Mouse (Mus musculus): ENCODE data around the gene Capns2. TPM values are rescaled to one million over a fixed set of nuclear protein-coding genes. Genes with fewer than 3 reads are reported as not detected.
"Not testable (repeated sequence)": the region's sequence is repeated elsewhere in the genome, so short reads cannot be mapped to it uniquely, and the experiment has no call there.

Capns2 gene
- polyA plus RNA-seq, 1 experiment from 2014 or later, result not detected

DNA sequence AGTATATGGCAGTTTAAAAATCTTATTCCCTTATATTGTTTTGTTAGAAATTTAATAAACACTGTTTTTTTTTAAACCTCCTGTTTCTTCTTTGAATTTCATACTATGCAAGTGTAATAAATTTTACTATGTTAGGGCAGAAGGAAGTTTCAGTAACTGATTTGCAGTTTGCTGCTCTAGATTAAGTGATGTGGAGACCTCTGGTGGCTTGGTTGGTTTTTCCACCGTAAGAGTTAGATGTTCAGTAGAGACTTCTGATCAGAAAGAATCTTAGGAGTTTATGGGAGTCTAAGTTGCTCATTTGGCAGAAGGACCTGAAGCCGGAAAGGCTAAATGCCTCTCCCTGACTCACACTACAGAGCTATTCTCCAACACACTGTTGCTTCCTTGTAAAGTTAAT lies 17.4 kb upstream of the Capns2 start:
- Histone ChIP-seq H3K4me3 (no peak overlapping the region), H3K36me3 (no peaks in the 10 kb centered on the region), H3K4me1 (no peaks in the 10 kb centered on the region), H3K4me2 (no peak overlapping the region), H3K27me3 (replicated peaks) (no peaks in the 10 kb centered on the region), H3K9me3 (replicated peaks) (no peaks in the 10 kb centered on the region), H3K27ac (no peak overlapping the region), H3K9ac (no peak overlapping the region)
- no peak for ATAC-seq
- WGBS (ENCODE audit: insufficient replicate concordance), result 59% methylated on average over 2 of the region's 2 CpGs

DNA sequence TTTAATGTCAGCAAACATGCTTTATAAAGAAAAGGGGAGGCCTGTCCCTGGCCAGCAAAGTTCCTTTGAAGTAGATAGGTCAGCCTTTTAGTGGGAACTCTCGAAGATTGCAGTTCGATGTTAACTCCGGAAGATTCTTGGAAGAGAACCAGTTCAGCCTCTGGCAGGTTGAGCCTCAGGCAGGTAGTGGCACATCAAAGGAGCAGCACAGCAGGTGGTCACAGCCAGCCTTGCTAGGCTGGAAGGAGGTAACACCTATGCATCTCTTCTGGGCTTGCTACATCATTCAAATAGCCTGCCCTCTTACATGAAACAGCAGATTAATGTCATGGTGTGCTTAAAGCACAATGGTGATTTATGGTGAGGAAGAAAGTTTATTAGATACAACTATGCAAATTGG lies 9.0 kb upstream of the Capns2 start:
- H3K27ac ChIP-seq; ATAC-seq; H3K9me3 ChIP-seq (replicated peaks); H3K4me3 ChIP-seq; H3K4me1 ChIP-seq; H3K4me2 ChIP-seq; H3K27me3 ChIP-seq (replicated peaks); H3K9ac ChIP-seq; H3K36me3 ChIP-seq: not testable (repeated sequence)
- 66% methylated on average over 3 of the region's 3 CpGs for WGBS (ENCODE audit: insufficient replicate concordance)

- H3K27me3 ChIP-seq (replicated peaks), result no peaks in the 10 kb centered on the region
- H3K4me3 ChIP-seq, result no peak overlapping the region
- H3K9ac ChIP-seq, result no peak overlapping the region
- 52% methylated on average over 2 of the region's 2 CpGs for WGBS (ENCODE audit: insufficient replicate concordance)
- no peaks in the 10 kb centered on the region for H3K36me3 ChIP-seq
- ATAC-seq, result no peak
- no peaks in the 10 kb centered on the region for H3K9me3 ChIP-seq (replicated peaks)
- H3K4me1 ChIP-seq, result no peaks in the 10 kb centered on the region
- H3K27ac ChIP-seq, result no peak overlapping the region
- H3K4me2 ChIP-seq, result no peak overlapping the region
Observed at GRCm38 (mm10) chr8:92893870-92894269, 7.3 kb upstream of the Capns2 start.

GRCm38 (mm10) chr8:92895053-92895452 lies 6.2 kb upstream of the Capns2 start:
- ATAC-seq, result no peak
- Histone ChIP-seq H3K4me2 (no peak overlapping the region), H3K9ac (no peak overlapping the region), H3K4me1 (no peaks in the 10 kb centered on the region), H3K9me3 (replicated peaks) (no peaks in the 10 kb centered on the region), H3K27ac (no peak overlapping the region), H3K27me3 (replicated peaks) (no peaks in the 10 kb centered on the region), H3K36me3 (no peaks in the 10 kb centered on the region), H3K4me3 (no peak overlapping the region)
- 81% methylated on average over 7 of the region's 7 CpGs for WGBS (ENCODE audit: insufficient replicate concordance)

DNA sequence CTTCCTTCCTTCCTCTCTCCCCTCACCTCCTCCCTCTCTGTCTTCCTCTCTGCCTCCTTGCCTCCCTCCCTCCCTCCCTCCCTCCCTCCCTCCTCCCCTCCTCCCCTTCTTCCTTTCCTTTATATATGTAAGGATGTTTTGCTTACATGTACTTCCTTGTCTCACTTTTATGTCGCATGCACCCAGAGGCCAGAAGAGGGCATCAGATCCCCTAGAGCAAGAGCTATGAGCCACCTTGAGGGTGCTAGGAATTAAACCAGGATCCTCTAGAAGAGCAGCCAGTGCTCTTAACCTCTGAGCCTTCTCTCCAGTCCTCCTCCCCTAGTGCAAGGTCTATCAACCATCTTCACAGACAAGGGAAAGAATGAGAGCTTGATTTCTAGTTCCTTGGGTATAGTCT lies 5.2 kb upstream of the Capns2 start:
- Histone ChIP-seq H3K27ac (no peak overlapping the region), H3K4me3 (no peak overlapping the region), H3K4me1 (no peaks in the 10 kb centered on the region), H3K4me2 (no peak overlapping the region), H3K9ac (no peak overlapping the region), H3K9me3 (replicated peaks) (no peaks in the 10 kb centered on the region), H3K36me3 (no peaks in the 10 kb centered on the region), H3K27me3 (replicated peaks) (no peaks in the 10 kb centered on the region)
- WGBS (ENCODE audit: insufficient replicate concordance), result 53% methylated on average over 1 of the region's 1 CpGs
- ATAC-seq, result no peak

GRCm38 (mm10) chr8:92896611-92897010 lies 4.6 kb upstream of the Capns2 start:
- H3K9me3 ChIP-seq (replicated peaks), result no peaks in the 10 kb centered on the region

DNA sequence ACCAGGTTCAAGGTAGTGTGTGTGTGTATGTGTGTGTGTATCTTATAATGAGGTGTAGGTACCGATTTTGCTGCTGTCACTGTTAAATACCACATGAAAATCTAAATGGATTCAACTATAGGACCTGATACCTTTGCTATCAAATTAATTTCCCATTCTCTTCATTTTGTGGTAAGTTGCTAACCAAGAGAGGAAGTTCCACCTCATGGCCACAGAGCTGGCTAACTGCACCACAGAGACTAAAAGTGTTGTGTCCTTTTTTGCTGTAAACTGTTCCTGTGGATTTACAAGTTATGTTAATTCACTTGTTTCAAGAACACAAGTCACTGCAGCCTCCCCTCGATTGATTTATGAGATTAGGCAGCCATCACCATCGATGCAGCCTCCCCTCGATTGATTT lies 3.4 kb upstream of the Capns2 start:
- Histone ChIP-seq H3K4me3 (no peak overlapping the region), H3K27ac (no peak overlapping the region), H3K4me2 (no peak overlapping the region), H3K9me3 (replicated peaks) (no peaks in the 10 kb centered on the region), H3K4me1 (no peaks in the 10 kb centered on the region), H3K9ac (no peak overlapping the region), H3K27me3 (replicated peaks) (no peaks in the 10 kb centered on the region), H3K36me3 (no peaks in the 10 kb centered on the region)
- WGBS (ENCODE audit: insufficient replicate concordance), result 55% methylated on average over 4 of the region's 4 CpGs
- no peak for ATAC-seq

More at GRCm38 (mm10) chr8:92896611-92897010, 4.6 kb upstream of the Capns2 start:
- no peak overlapping the region for H3K4me3 ChIP-seq
- no peaks in the 10 kb centered on the region for H3K27me3 ChIP-seq (replicated peaks)
- H3K4me2 ChIP-seq, result no peak overlapping the region
- 65% methylated on average over 5 of the region's 5 CpGs for WGBS (ENCODE audit: insufficient replicate concordance)
- H3K27ac ChIP-seq, result no peak overlapping the region
- H3K36me3 ChIP-seq, result no peaks in the 10 kb centered on the region
- H3K4me1 ChIP-seq, result no peaks in the 10 kb centered on the region
- H3K9ac ChIP-seq, result no peak overlapping the region
- no peak for ATAC-seq

GRCm38 (mm10) chr8:92899590-92899989 lies 1.6 kb upstream of the Capns2 start:
- H3K4me2 ChIP-seq, result no peak overlapping the region
- H3K4me1 ChIP-seq, result no peaks in the 10 kb centered on the region
- no peak overlapping the region for H3K9ac ChIP-seq
- ATAC-seq, result no peak
- H3K27me3 ChIP-seq (replicated peaks), result no peaks in the 10 kb centered on the region
- H3K9me3 ChIP-seq (replicated peaks), result no peaks in the 10 kb centered on the region
- H3K36me3 ChIP-seq, result no peaks in the 10 kb centered on the region
- H3K4me3 ChIP-seq, result no peak overlapping the region
- WGBS (ENCODE audit: insufficient replicate concordance), result 72% methylated on average over 9 of the region's 9 CpGs
- no peak overlapping the region for H3K27ac ChIP-seq

DNA sequence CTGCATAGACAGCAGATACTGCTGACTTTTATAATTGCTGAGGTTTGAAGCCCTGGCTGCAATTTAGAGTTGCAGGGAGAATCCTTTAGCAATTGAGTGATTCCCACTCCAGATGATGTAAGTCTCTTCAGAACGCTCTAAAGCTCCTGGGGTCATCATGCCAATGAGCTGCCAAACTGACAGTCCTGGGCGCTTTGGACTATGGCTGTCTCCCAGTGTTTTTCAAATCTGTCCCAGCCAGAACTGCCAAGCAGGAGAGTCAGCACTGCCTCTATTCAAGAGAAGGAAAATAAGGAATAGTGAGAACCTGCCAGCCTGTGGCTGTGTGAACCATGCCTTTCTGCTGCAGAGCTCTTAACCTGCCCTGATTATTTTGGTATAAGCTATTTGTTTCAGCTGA lies 1.8 kb downstream of the Capns2 start:
- Histone ChIP-seq H3K9me3 (replicated peaks) (no peaks in the 10 kb centered on the region), H3K4me2 (no peak overlapping the region), H3K27ac (no peak overlapping the region), H3K36me3 (no peaks in the 10 kb centered on the region), H3K4me3 (no peak overlapping the region), H3K4me1 (no peaks in the 10 kb centered on the region), H3K27me3 (replicated peaks) (no peaks in the 10 kb centered on the region), H3K9ac (no peak overlapping the region)
- no peak for ATAC-seq
- 72% methylated on average over 2 of the region's 2 CpGs for WGBS (ENCODE audit: insufficient replicate concordance)

GRCm38 (mm10) chr8:92903488-92904135 lies 2.4 kb downstream of the Capns2 start:
- H3K9me3 ChIP-seq (replicated peaks), result no peaks in the 10 kb centered on the region
- H3K27ac ChIP-seq, result no peak overlapping the region
- H3K27me3 ChIP-seq (replicated peaks), result no peaks in the 10 kb centered on the region
- no peak overlapping the region for H3K4me3 ChIP-seq
- H3K36me3 ChIP-seq, result no peaks in the 10 kb centered on the region
- WGBS (ENCODE audit: insufficient replicate concordance), result 79% methylated on average over 11 of the region's 11 CpGs
- no peaks in the 10 kb centered on the region for H3K4me1 ChIP-seq
- H3K9ac ChIP-seq, result no peak overlapping the region
- no peak overlapping the region for H3K4me2 ChIP-seq
- ATAC-seq, result no peak

DNA sequence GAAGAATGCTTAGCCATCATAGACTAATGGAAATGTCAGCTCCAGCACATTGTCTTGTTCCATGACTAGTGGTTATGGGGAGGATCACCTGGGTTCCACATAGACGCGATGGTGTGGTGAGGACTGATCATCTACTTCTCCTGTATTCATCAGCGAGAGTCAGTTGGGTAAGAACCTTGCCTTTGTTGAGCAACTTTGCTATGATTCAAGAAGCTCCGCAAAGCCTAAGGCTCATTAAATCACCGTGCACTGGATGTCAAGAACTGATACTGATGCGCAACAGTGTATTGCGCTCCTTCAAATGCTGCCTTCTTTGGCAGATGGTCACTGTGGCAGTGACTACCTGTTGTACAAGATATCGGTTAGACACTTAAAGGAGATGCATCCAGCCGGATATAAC lies 5.3 kb downstream of the Capns2 start:
- Histone ChIP-seq H3K4me2 (no peak overlapping the region), H3K27me3 (replicated peaks) (no peaks in the 10 kb centered on the region)
- WGBS (ENCODE audit: insufficient replicate concordance), result 82% methylated on average over 9 of the region's 9 CpGs

DNA sequence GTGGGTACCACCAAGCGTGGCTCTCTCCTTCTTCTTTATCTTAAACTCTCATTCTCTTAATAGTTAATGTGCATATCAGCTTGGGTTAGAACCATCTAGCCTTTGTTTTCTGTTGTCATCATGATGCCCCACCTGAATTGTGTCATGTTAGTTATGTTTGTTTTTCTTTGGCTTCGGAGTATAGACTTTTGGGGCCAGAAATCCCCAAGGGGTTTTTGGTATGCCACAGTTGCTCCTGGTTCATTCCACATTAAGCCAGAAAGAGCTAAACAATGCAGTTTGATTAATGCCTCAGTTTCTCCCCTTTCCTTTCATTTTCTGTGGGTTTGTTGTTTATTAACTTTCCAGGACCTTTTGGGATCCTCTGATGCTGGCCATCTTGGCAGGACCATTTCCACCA lies 7.2 kb downstream of the Capns2 start:
- no peak overlapping the region for H3K4me3 ChIP-seq
- H3K27ac ChIP-seq, result no peak overlapping the region
- 76% methylated on average over 2 of the region's 2 CpGs for WGBS (ENCODE audit: insufficient replicate concordance)
- H3K4me2 ChIP-seq, result no peak overlapping the region
- H3K27me3 ChIP-seq (replicated peaks), result no peaks in the 10 kb centered on the region
- no peak overlapping the region for H3K9ac ChIP-seq
- no peak for ATAC-seq
- no peaks in the 10 kb centered on the region for H3K9me3 ChIP-seq (replicated peaks)
- H3K4me1 ChIP-seq, result no peaks in the 10 kb centered on the region
- H3K36me3 ChIP-seq, result no peaks in the 10 kb centered on the region

More for the DNA sequence above, 5.3 kb downstream of the Capns2 start:
- Histone ChIP-seq H3K9me3 (replicated peaks) (no peaks in the 10 kb centered on the region), H3K36me3 (no peaks in the 10 kb centered on the region), H3K9ac (no peak overlapping the region), H3K27ac (no peak overlapping the region), H3K4me1 (no peaks in the 10 kb centered on the region), H3K4me3 (no peak overlapping the region)
- ATAC-seq, result no peak

- WGBS (ENCODE audit: insufficient replicate concordance), result 67% methylated on average over 3 of the region's 3 CpGs
- Histone ChIP-seq H3K36me3 (no peaks in the 10 kb centered on the region), H3K27me3 (replicated peaks) (no peaks in the 10 kb centered on the region), H3K4me1 (no peaks in the 10 kb centered on the region), H3K4me2 (no peak overlapping the region), H3K9me3 (replicated peaks) (no peaks in the 10 kb centered on the region), H3K4me3 (no peak overlapping the region), H3K27ac (no peak overlapping the region), H3K9ac (no peak overlapping the region)
- ATAC-seq, result no peak
Observed at GRCm38 (mm10) chr8:92911477-92911876, 10.3 kb downstream of the Capns2 start.
